Mouse (Mus musculus): ENCODE measurements around the gene Gjc2. TPM values are rescaled to one million over a fixed set of nuclear protein-coding genes. Genes with fewer than 3 reads are reported as not detected.

Gene Gjc2
- polyA plus RNA-seq, 1 experiment: 0.03 TPM

- TF ChIP-seq GATA1 (IDR thresholded peaks at IDR 0.05; ENCODE audit: borderline replicate concordance, low read length) (no peak), FLI1 (IDR thresholded peaks at IDR 0.05; ENCODE audit: low read length) (no peak)
- H3K4me3 ChIP-seq (replicated peaks): no peak overlapping the region
- H3K9me3 ChIP-seq: no peaks in the 10 kb centered on the region
- no peaks in the 10 kb centered on the region for H3K36me3 ChIP-seq (replicated peaks; ENCODE audit: low read length)
- peaks cover 6% of the 10 kb centered on the region for H3K4me1 ChIP-seq
- H3K27me3 ChIP-seq (replicated peaks): peaks cover 58% of the 10 kb centered on the region
These were observed 40.1 kb downstream of the Gjc2 start for GRCm38 (mm10) chr11:59142962-59143361.

GRCm38 (mm10) chr11:59141772-59142370 lies 41.1 kb downstream of the Gjc2 start:
- peaks cover 66% of the 10 kb centered on the region for H3K27me3 ChIP-seq (replicated peaks)
- TF ChIP-seq GATA1 (IDR thresholded peaks at IDR 0.05; ENCODE audit: borderline replicate concordance, low read length) (no peak), FLI1 (IDR thresholded peaks at IDR 0.05; ENCODE audit: low read length) (no peak)
- no peaks in the 10 kb centered on the region for H3K36me3 ChIP-seq (replicated peaks; ENCODE audit: low read length)
- H3K4me3 ChIP-seq (replicated peaks): no peak overlapping the region
- H3K9me3 ChIP-seq: no peaks in the 10 kb centered on the region
- H3K4me1 ChIP-seq: peaks cover 6% of the 10 kb centered on the region

- H3K27me3 ChIP-seq (replicated peaks): peaks cover 88% of the 10 kb centered on the region
- H3K4me1 ChIP-seq: peaks cover 26% of the 10 kb centered on the region
- TF ChIP-seq FLI1 (IDR thresholded peaks at IDR 0.05; ENCODE audit: low read length): no peak
- TF ChIP-seq GATA1 (IDR thresholded peaks at IDR 0.05; ENCODE audit: borderline replicate concordance, low read length): no peak
- H3K9me3 ChIP-seq: peaks cover 5% of the 10 kb centered on the region; the same call in 1 of the 2 replicates
- no peak overlapping the region for H3K4me3 ChIP-seq (replicated peaks)
- H3K36me3 ChIP-seq (replicated peaks; ENCODE audit: low read length): no peaks in the 10 kb centered on the region
These were observed 44.2 kb downstream of the Gjc2 start for GRCm38 (mm10) chr11:59138537-59139486.

- peaks cover 5% of the 10 kb centered on the region; the same call in 1 of the 2 replicates for H3K9me3 ChIP-seq
- no peaks in the 10 kb centered on the region for H3K36me3 ChIP-seq (replicated peaks; ENCODE audit: low read length)
- H3K27me3 ChIP-seq (replicated peaks): peaks cover 96% of the 10 kb centered on the region
- TF ChIP-seq GATA1 (IDR thresholded peaks at IDR 0.05; ENCODE audit: borderline replicate concordance, low read length): no peak
- no peak for TF ChIP-seq FLI1 (IDR thresholded peaks at IDR 0.05; ENCODE audit: low read length)
- no peak overlapping the region for H3K4me3 ChIP-seq (replicated peaks)
- H3K4me1 ChIP-seq: peaks cover 26% of the 10 kb centered on the region; the same call in 1 of the 2 replicates
These were observed 45.9 kb downstream of the Gjc2 start for GRCm38 (mm10) chr11:59136994-59137706.

- Histone ChIP-seq H3K4me1 (peaks cover 23% of the 10 kb centered on the region; the same call in 1 of the 2 replicates), H3K9me3 (peaks cover 5% of the 10 kb centered on the region; the same call in 1 of the 2 replicates), H3K27me3 (replicated peaks) (peaks cover 97% of the 10 kb centered on the region), H3K4me3 (replicated peaks) (peak within 1 kb of the TSS; percentile 14), H3K36me3 (replicated peaks; ENCODE audit: low read length) (no peaks in the 10 kb centered on the region)
- TF ChIP-seq GATA1 (IDR thresholded peaks at IDR 0.05; ENCODE audit: borderline replicate concordance, low read length) (no peak), FLI1 (IDR thresholded peaks at IDR 0.05; ENCODE audit: low read length) (no peak)
These were observed 47.0 kb downstream of the Gjc2 start, which contains the start of gene Obscn for GRCm38 (mm10) chr11:59135904-59136452. Obscn (minus strand) TSS chr11:59136402.

- Histone ChIP-seq H3K4me1 (peaks cover 23% of the 10 kb centered on the region; the same call in 1 of the 2 replicates), H3K27me3 (replicated peaks) (peaks cover 95% of the 10 kb centered on the region), H3K9me3 (peaks cover 5% of the 10 kb centered on the region; the same call in 1 of the 2 replicates), H3K36me3 (replicated peaks; ENCODE audit: low read length) (no peaks in the 10 kb centered on the region), H3K4me3 (replicated peaks) (no peak overlapping the region)
- TF ChIP-seq GATA1 (IDR thresholded peaks at IDR 0.05; ENCODE audit: borderline replicate concordance, low read length): no peak
- no peak for TF ChIP-seq FLI1 (IDR thresholded peaks at IDR 0.05; ENCODE audit: low read length)
These were observed 47.8 kb downstream of the Gjc2 start for GRCm38 (mm10) chr11:59135051-59135820.

- Histone ChIP-seq H3K27me3 (replicated peaks) (peaks cover 94% of the 10 kb centered on the region), H3K9me3 (peaks cover 5% of the 10 kb centered on the region; the same call in 1 of the 2 replicates), H3K4me1 (peaks cover 23% of the 10 kb centered on the region; the same call in 1 of the 2 replicates), H3K4me3 (replicated peaks) (peak overlapping the region; percentile 12), H3K36me3 (replicated peaks; ENCODE audit: low read length) (no peaks in the 10 kb centered on the region)
- TF ChIP-seq GATA1 (IDR thresholded peaks at IDR 0.05; ENCODE audit: borderline replicate concordance, low read length): no peak
- TF ChIP-seq FLI1 (IDR thresholded peaks at IDR 0.05; ENCODE audit: low read length): no peak
These were observed 48.5 kb downstream of the Gjc2 start for GRCm38 (mm10) chr11:59134373-59134997.

GRCm38 (mm10) chr11:59132065-59132464 lies 50.9 kb downstream of the Gjc2 start:
- TF ChIP-seq FLI1 (IDR thresholded peaks at IDR 0.05; ENCODE audit: low read length) (no peak), GATA1 (IDR thresholded peaks at IDR 0.05; ENCODE audit: borderline replicate concordance, low read length) (no peak)

More at GRCm38 (mm10) chr11:59132065-59132464, 50.9 kb downstream of the Gjc2 start:
- no peaks in the 10 kb centered on the region for H3K36me3 ChIP-seq (replicated peaks; ENCODE audit: low read length)
- H3K4me3 ChIP-seq (replicated peaks): no peak overlapping the region
- peaks cover 5% of the 10 kb centered on the region; the same call in 1 of the 2 replicates for H3K9me3 ChIP-seq
- peaks cover 23% of the 10 kb centered on the region; the same call in 1 of the 2 replicates for H3K4me1 ChIP-seq
- peaks cover 76% of the 10 kb centered on the region for H3K27me3 ChIP-seq (replicated peaks)

All from megakaryocyte, embryonic 14.5 days (primary cell).